Mouse (Mus musculus) cerebellum, adult 2 months (tissue): ENCODE measurements around the gene Dlgap1. TPM values are rescaled to one million over a fixed set of nuclear protein-coding genes. Genes with fewer than 3 reads are reported as not detected.

Experiments used
- DNase-seq, 2 experiments: peaks; one replicate each; pipeline ENCODE4 v3.0.0; 2021
- H3K27ac ChIP-seq: fragments of 200-500 bp; 2 replicates; pipeline ENCODE4 v1.5.1; 2012; ENCODE audit warnings: low read length, control low read depth, inconsistent platforms; ENCODE audit not compliant: insufficient read depth
- H3K27me3 ChIP-seq: fragments of 200-500 bp; 2 replicates; pipeline ENCODE4 v1.6.1; 2012; ENCODE audit warnings: inconsistent platforms, mild to moderate bottlenecking, low read length, moderate library complexity; ENCODE audit not compliant: control insufficient read depth, insufficient read depth
- H3K4me1 ChIP-seq: fragments of 200-500 bp; 2 replicates; pipeline ENCODE4 v1.6.1; 2011; ENCODE audit warnings: low read length; ENCODE audit not compliant: control insufficient read depth, insufficient read depth
- H3K4me3 ChIP-seq: fragments of 200-500 bp; replicated peaks from 2 replicates; pipeline ENCODE3; 2011; ENCODE audit warnings: mild to moderate bottlenecking, low read depth, low read length, control low read depth; ENCODE audit not compliant: insufficient read depth
- CTCF ChIP-seq: fragments of 200-500 bp; IDR thresholded peaks from 2 replicates; pipeline ENCODE4 v1.5.1; 2011; ENCODE audit warnings: low read depth, mild to moderate bottlenecking, control low read depth, low read length, moderate library complexity, borderline replicate concordance; ENCODE audit not compliant: insufficient read depth
- POLR2A ChIP-seq: fragments of 200-500 bp; IDR thresholded peaks from 2 replicates; pipeline ENCODE4 v1.6.1; 2011; ENCODE audit warnings: low read length, control low read depth, borderline replicate concordance; ENCODE audit not compliant: insufficient read depth
- WGBS: fragments of 180-500 bp; shearing (Covaris S2); methylation state at CpG from one replicate; pipeline ENCODE4 v1.1.7; 2018; 5-methylcytosine and 5-hydroxymethylcytosine counted together
- polyA plus RNA-seq: library from polyadenylated mRNA; depleted of rRNA; stranded (reverse); fragments of >200 nt; gene quantifications from 2 replicates; pipeline ENCODE4 v1.2.3, GENCODE M21; 2012

The Dlgap1 gene
- polyA plus RNA-seq, 1 experiment = 172 TPM

DNA sequence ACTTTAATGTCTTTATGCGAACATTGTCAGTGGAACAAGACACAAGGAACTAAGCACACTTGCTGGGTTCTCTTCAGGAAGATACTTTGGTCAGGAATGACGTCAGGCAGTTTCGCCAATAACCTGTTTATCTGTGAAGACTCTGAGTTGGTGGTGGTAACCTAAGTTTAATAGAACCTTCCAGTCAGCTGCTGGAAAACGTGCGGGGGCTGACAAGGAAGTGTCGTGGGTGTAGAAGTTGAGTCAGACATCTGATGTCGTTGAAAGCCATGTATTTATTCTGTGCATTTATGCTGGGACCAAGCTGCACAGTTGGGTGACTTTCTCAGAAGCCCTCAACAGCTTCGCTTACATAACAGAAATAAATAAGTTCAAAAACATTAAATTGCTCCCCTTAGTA is 477.6 kb downstream of the Dlgap1 start:
- no peak for TF ChIP-seq CTCF
- no peak for TF ChIP-seq POLR2A
- DNase-seq = no peak
- Histone ChIP-seq H3K4me3 (no peak overlapping the region), H3K4me1 (peaks cover 8% of the 10 kb centered on the region; the same call in 1 of the 2 replicates), H3K27ac (no peak overlapping the region), H3K27me3 (no peaks in the 10 kb centered on the region)
- 84% methylated on average over 8 of the region's 8 CpGs for WGBS

DNA sequence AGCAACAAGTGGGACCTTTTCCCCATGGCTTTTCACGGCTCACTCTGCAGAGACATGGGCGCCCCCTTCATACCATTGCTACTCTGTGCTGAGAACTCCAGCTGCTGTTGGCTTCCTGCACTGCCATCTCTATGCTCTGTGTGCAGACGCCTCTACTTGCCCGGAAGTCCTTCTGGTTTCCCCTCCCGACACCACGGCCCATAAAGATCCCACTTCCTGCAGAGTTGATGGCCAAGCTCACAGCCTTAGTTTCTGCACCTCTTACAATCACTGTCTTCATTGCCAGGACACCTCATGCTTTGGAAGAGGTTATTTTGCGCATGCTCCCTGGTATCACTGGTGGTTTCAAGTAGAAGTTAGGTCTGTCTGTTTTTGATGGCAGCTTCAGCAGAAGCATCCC is 486.2 kb downstream of the Dlgap1 start:
- no peak overlapping the region for H3K27ac ChIP-seq
- no peak overlapping the region for H3K4me3 ChIP-seq
- TF ChIP-seq CTCF (no peak), POLR2A (no peak)
- peaks cover 6% of the 10 kb centered on the region; the same call in 1 of the 2 replicates for H3K4me1 ChIP-seq
- WGBS = 90% methylated on average over 7 of the region's 7 CpGs
- H3K27me3 ChIP-seq = no peaks in the 10 kb centered on the region
- DNase-seq = no peak

DNA sequence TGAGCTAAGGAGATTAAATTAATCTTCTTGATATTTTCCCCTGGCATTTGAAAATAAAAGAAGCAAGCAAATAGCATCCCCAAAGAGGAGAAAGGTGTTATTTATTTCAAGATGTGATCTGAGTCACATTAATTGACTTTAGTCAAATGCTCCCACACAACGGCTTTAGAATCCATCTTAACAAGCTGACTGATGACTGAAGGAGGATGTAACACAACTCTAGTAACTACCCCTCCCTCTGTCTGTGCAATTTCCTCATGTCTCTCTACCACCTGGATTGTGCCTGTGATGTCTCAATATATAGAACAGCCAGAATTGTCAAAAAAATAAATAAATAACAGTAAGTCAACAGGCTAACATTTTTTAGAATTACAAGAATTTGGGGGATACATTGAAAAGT is 488.2 kb downstream of the Dlgap1 start:
- H3K27me3 ChIP-seq = no peaks in the 10 kb centered on the region
- H3K4me3 ChIP-seq = no peak overlapping the region
- TF ChIP-seq POLR2A (no peak), CTCF (no peak)
- no peak overlapping the region for H3K27ac ChIP-seq
- 97% methylated on average over 1 of the region's 1 CpGs for WGBS
- no peak for DNase-seq
- peaks cover 8% of the 10 kb centered on the region; the same call in 1 of the 2 replicates for H3K4me1 ChIP-seq

DNA sequence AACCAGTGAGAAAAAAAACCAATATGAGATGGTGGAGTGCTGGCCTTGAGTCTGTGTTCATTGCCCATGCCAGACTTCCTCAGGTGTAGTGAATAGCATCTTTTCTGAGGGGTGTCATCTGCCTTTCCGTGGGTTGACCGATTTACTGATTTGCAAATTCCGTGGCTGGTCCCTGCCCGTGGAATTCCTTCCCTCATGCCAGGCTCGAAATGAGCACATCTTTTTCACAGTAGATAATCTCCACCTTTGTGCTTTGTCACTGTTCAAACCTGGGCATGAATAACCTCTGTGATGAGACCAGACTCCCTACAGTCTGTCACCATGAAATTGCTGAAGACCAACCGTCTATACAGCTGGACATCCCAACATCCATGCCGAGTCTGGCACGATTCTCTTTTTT is 493.4 kb downstream of the Dlgap1 start:
- no peak for TF ChIP-seq CTCF
- no peak for TF ChIP-seq POLR2A
- peak; percentile 52 to 56 for DNase-seq
- H3K4me3 ChIP-seq = no peak overlapping the region
- H3K27ac ChIP-seq = peak overlapping the region; percentile 91
- peaks cover 21% of the 10 kb centered on the region for H3K4me1 ChIP-seq
- WGBS = 16% methylated on average over 8 of the region's 8 CpGs
- no peaks in the 10 kb centered on the region for H3K27me3 ChIP-seq

DNA sequence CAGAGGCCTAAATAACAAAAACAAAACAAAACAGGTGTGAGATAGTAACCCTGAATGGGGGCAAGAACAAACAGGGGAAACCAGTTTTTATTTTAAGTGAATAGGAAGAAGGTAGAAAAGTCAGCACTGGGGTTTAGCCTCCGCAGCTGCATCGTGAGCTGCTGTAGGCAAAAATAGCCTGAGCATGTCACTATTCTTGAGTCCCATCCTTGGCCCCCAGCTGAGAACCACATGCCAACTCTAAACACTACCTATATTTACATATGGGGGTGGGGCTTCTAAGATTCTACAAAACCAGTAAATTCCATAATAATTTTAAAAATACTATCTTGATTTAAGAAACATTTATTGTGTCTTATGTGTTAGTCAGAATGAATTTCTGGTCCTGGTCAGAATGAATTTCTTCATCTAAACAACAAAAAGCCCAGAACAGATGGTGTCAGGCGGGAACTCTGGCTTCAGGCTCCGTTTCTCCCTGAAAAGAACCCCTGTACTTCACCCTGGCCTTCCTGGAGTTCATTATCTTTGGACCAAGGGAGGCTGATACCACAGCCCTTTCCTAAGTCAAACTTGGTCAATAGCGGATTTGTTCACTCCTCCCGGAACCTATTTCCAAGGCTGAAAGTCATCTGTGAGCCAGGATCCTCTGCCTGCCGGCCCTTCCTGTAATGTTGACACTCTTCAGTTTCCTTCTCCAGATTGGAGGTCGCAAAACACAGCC is 494.1 kb downstream of the Dlgap1 start:
- H3K27me3 ChIP-seq = no peaks in the 10 kb centered on the region
- H3K27ac ChIP-seq = peak overlapping the region; percentile 98
- DNase-seq = peak; percentile 73 to 85
- H3K4me3 ChIP-seq = no peak overlapping the region
- WGBS = 9% methylated on average over 8 of the region's 8 CpGs
- H3K4me1 ChIP-seq = peaks cover 21% of the 10 kb centered on the region
- no peak for TF ChIP-seq POLR2A
- no peak for TF ChIP-seq CTCF

DNA sequence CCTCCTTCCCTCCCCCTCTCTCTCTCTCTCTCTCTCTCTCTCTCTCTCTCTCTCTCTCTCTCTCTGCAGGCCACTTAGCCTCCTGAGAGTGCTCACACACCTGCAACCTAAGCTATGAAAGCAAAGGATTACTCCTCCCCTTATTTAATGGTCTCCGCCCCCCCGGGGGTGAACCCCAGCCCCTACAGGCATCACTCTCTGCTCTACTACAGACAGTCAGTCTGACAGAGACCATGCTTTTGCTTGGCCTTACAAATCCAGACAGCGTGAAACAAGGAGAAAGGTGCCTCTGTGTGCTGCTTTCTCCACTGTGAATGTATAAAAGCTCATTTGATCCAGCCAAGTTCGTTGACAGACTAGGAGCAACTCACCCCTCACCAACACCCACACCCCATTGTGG is 497.5 kb downstream of the Dlgap1 start:
- Histone ChIP-seq H3K4me3 (no peak overlapping the region), H3K27me3 (no peaks in the 10 kb centered on the region), H3K27ac (no peak overlapping the region), H3K4me1 (peaks cover 18% of the 10 kb centered on the region)
- DNase-seq = no peak
- 57% methylated on average over 4 of the region's 4 CpGs for WGBS
- TF ChIP-seq POLR2A = no peak
- no peak for TF ChIP-seq CTCF

DNA sequence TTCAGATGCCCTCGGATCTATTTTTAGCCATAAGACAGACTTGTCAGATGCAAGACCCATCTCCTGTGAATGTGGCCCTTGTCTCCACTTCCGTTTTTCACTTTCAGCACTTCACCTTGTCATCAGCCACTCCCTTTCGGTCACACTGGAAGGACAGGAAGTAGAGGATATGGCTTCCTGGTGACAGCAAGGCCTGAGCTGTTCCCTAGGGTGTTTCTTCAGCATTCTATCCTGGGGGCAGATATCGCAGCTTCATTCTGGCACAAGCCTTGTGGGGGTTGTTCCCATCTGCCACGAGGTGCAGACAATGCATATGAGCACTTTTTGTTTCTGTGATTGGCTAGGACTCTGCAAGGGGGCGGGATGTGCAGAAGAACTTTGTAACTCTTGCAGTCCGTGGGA is 502.1 kb downstream of the Dlgap1 start:
- Histone ChIP-seq H3K27ac (0 out of 2 replicates have a peak overlapping the region, but pooled peaks have one; percentile 50), H3K4me3 (no peak overlapping the region), H3K4me1 (peaks cover 9% of the 10 kb centered on the region; the same call in 1 of the 2 replicates), H3K27me3 (no peaks in the 10 kb centered on the region)
- no peak for DNase-seq
- 66% methylated on average over 7 of the region's 7 CpGs for WGBS
- no peak for TF ChIP-seq POLR2A
- TF ChIP-seq CTCF = no peak

DNA sequence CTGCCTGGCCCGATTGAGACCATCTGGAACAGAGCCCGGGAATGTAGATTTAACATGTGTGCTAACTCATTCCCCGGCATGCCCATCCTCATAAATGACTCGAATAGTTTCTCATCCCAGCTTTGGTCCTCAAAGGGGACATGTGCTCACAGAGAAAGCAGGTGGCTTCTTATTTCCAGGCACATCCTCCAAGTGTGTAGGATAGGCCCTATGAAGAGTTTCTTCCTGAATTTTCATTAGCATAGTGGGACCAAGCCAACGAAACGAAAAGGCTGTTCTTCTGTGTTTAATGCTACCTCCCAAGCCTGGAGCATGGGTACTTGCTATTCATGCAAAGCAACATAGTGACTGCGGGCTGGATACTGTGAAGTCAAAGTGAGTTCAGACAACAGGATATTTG is 503.3 kb downstream of the Dlgap1 start:
- Histone ChIP-seq H3K4me1 (peaks cover 9% of the 10 kb centered on the region; the same call in 1 of the 2 replicates), H3K4me3 (no peak overlapping the region), H3K27ac (no peak overlapping the region), H3K27me3 (no peaks in the 10 kb centered on the region)
- 46% methylated on average over 7 of the region's 7 CpGs for WGBS
- TF ChIP-seq CTCF (no peak), POLR2A (no peak)
- DNase-seq = no peak
